Mouse (Mus musculus) hindbrain, postnatal 0 days (tissue): ENCODE measurements around the gene Sulf2. TPM values are rescaled to one million over a fixed set of nuclear protein-coding genes. Genes with fewer than 3 reads are reported as not detected.

Experiments
- ATAC-seq: fragments of 200-750 bp; cut with Nextera tagmentation; 2 replicates; pipeline ENCODE4 v1.8.0; 2017; ENCODE audit warnings: mild to moderate bottlenecking, moderate TSS enrichment, moderate library complexity
- DNase-seq: peaks from one replicate; pipeline ENCODE4 v3.0.0-alpha.2; 2015; ENCODE audit warnings: low spot score
- H3K27ac ChIP-seq: fragments of 300-500 bp; sonication (generic); 2 replicates; pipeline ENCODE4 v1.5.1; 2014; ENCODE audit warnings: mild to moderate bottlenecking
- H3K27me3 ChIP-seq: fragments of 300-500 bp; sonication (generic); 2 replicates; pipeline ENCODE4 v1.6.1; 2014; ENCODE audit warnings: low read length, mixed read lengths; ENCODE audit not compliant: insufficient read depth
- H3K36me3 ChIP-seq: fragments of 300-500 bp; sonication (generic); 2 replicates; pipeline ENCODE4 v1.6.1; 2014; ENCODE audit warnings: low read length, mixed read lengths; ENCODE audit not compliant: insufficient read depth
- H3K4me1 ChIP-seq: fragments of 300-500 bp; sonication (generic); 2 replicates; pipeline ENCODE4 v1.6.1; 2014; ENCODE audit warnings: antibody characterized with exemption, low read length, mixed read lengths; ENCODE audit not compliant: insufficient read depth
- H3K4me2 ChIP-seq: fragments of 300-500 bp; sonication (generic); 2 replicates; pipeline ENCODE4 v1.6.1; 2014; ENCODE audit warnings: low read depth, mild to moderate bottlenecking, low read length, moderate library complexity, mixed read lengths
- H3K4me3 ChIP-seq: fragments of 300-500 bp; sonication (generic); 2 replicates; pipeline ENCODE4 v1.5.1; 2014; ENCODE audit warnings: low read length
- H3K9ac ChIP-seq: fragments of 300-500 bp; sonication (generic); replicated peaks from 2 replicates; pipeline ENCODE4 v1.6.1; 2014; ENCODE audit warnings: mild to moderate bottlenecking, low read length, moderate library complexity, mixed read lengths
- H3K9me3 ChIP-seq: fragments of 300-500 bp; sonication (generic); 2 replicates; pipeline ENCODE4 v1.6.1; 2016; ENCODE audit warnings: low read length, mixed read lengths
- CTCF ChIP-seq: IDR thresholded peaks from 2 replicates; pipeline ENCODE4 v1.5.1; 2016; ENCODE audit warnings: antibody characterized with exemption, control low read depth, low read depth
- WGBS: fragments of 180-500 bp; shearing (Covaris S2); extraction: QIAGEN DNeasy Blood & Tissue Kit; methylation state at CpG from one replicate; pipeline ENCODE4 v1.1.7; 2014; 5-methylcytosine and 5-hydroxymethylcytosine counted together
- polyA plus RNA-seq: library from polyadenylated mRNA; unstranded; fragments of >200 nt; fragmentation: Nextera tagmentation; extraction: Ambion mirVana; gene quantifications from 2 replicates; pipeline ENCODE4 v1.2.1, GENCODE M21; 2015
- total RNA-seq: library from RNA; depleted of rRNA; stranded (reverse); fragments of >200 nt; gene quantifications from 2 replicates; pipeline ENCODE4 v1.2.3, GENCODE M21; 2014

Gene Sulf2
- total and polyA plus RNA-seq, 2 experiments from 2014 or later, result 81.6 to 111 TPM

DNA sequence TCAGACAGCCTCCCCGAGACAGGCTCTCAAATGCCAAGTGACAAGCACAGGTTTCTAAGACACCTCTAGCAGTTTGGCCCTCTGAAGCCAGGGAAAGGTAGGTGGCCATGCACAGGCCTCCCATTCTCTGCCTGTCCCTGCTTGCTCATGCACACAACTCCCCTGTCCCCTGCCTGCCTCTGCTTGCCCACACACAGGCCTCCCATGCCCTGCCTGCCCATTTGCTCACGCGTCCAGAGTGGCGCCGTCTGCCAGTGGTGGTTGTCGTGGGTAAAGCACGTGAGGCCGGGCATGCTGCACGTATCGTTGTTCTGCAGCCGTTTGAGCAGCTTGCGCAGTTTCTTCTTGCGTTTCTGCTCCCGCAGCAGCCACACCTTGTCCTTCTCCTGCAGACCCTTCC, 76.2 kb downstream of the Sulf2 start:
- Histone ChIP-seq H3K27ac (no peak overlapping the region), H3K4me1 (no peaks in the 10 kb centered on the region), H3K4me2 (no peak overlapping the region), H3K9me3 (no peaks in the 10 kb centered on the region), H3K27me3 (no peaks in the 10 kb centered on the region), H3K4me3 (no peak overlapping the region), H3K36me3 (0 out of 2 replicates have a peak, but pooled peaks cover 7% of the 10 kb centered on the region), H3K9ac (no peak overlapping the region)
- TF ChIP-seq CTCF, result peak; percentile 29; the same call in 1 of the 2 replicates
- WGBS, result 88% methylated on average over 14 of the region's 14 CpGs
- DNase-seq, result no peak
- no peak for ATAC-seq

DNA sequence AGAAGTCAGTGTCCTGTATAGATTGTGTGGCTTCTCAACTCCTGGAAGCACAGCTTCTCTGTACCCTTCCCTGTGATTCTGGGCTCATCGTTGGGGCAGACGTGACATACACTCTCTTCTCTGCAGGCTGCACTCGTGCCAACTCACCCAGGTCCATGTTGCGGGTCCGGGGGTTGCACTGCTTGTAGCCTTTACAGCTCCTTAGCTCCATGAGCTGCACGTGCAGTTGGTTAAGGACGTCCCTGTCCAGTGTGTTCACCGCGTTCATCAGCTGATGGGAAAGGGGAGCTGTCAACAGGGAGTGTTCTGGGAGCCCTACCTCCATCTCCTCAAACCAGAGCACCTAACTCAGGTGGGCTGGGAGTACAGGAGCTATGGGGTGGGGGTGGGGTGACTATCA, 78.1 kb downstream of the Sulf2 start:
- no peaks in the 10 kb centered on the region for H3K4me1 ChIP-seq
- H3K9ac ChIP-seq, result no peak overlapping the region
- no peaks in the 10 kb centered on the region for H3K27me3 ChIP-seq
- H3K27ac ChIP-seq, result no peak overlapping the region
- H3K4me3 ChIP-seq, result no peak overlapping the region
- peaks cover 18% of the 10 kb centered on the region; the same call in 1 of the 2 replicates for H3K36me3 ChIP-seq
- TF ChIP-seq CTCF, result no peak
- ATAC-seq (no peak), DNase-seq (no peak)
- no peak overlapping the region for H3K4me2 ChIP-seq
- 88% methylated on average over 9 of the region's 9 CpGs for whole genome bisulfite sequencing
- no peaks in the 10 kb centered on the region for H3K9me3 ChIP-seq

DNA sequence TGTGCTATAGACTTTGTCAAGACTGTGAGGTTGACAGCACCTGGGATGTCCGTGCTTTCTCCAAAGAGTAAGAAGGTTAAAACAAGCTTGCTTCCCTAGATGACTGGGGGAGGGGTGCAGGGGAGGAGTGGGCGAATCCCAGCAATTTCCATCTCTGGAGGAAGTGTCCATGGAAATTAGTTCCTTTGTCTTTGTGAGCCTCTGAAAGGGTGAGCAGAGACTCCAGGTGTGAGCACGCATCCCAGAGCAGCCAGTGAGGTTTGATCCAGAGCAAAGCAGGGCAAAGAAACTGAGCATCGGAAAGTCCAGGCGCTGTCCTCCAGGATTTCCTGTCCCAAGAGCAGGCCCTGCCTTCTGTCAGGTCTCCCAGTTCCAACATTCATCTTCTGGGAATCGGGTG, 81.1 kb downstream of the Sulf2 start:
- 54% methylated on average over 6 of the region's 6 CpGs for WGBS
- no peaks in the 10 kb centered on the region for H3K4me1 ChIP-seq
- no peak overlapping the region for H3K4me3 ChIP-seq
- no peaks in the 10 kb centered on the region for H3K9me3 ChIP-seq
- no peak overlapping the region for H3K27ac ChIP-seq
- H3K9ac ChIP-seq, result no peak overlapping the region
- H3K36me3 ChIP-seq, result peaks cover 33% of the 10 kb centered on the region
- no peak for TF ChIP-seq CTCF
- ATAC-seq (no peak), DNase-seq (no peak)
- no peak overlapping the region for H3K4me2 ChIP-seq
- H3K27me3 ChIP-seq, result no peaks in the 10 kb centered on the region

DNA sequence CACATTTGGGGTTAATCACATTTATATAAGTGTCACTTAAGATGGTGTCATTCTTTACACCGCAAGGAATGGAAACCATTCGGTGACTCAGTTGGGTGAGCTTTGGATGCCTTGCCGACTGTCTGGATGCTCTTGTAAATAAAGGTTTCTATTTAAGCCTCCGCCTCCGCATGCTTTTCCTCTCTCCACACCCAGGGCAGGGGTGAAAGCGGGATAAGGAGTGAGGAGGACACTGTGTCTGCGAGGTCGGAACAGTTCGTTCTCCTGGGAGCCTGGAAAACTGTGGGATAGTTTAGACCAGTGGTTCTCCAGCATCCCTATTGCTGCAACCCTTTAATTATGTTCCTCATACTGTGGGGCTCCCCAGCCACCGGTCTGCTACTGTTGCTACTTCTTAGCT, 82.4 kb downstream of the Sulf2 start:
- no peak for DNase-seq
- Histone ChIP-seq H3K4me2 (no peak overlapping the region), H3K4me3 (no peak overlapping the region), H3K4me1 (no peaks in the 10 kb centered on the region), H3K36me3 (peaks cover 37% of the 10 kb centered on the region), H3K27me3 (no peaks in the 10 kb centered on the region), H3K27ac (no peak overlapping the region), H3K9me3 (no peaks in the 10 kb centered on the region), H3K9ac (no peak overlapping the region)
- ATAC-seq, result no peak
- WGBS, result 77% methylated on average over 10 of the region's 10 CpGs
- TF ChIP-seq CTCF, result no peak

DNA sequence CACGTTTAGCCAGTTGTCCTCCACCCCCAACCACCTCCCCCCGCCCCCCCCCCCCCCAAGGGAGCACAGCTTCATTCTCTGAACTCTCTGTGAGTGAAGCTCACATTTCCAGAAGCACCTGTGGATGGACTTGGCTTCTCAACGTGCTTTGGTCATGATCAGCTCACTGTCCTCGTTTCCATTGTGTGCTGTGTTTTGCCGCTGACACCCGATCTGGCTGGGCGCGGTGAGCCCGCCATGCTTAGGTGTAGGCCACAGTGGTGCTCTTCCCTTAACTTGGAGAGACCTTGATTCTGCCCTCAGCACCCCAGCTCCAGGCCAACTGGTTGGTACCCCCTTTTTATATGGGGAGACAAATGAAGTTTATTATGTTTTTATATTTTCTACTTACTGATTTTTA, 83.6 kb downstream of the Sulf2 start:
- H3K9ac ChIP-seq, result no peak overlapping the region
- no peak for TF ChIP-seq CTCF
- no peak overlapping the region for H3K4me2 ChIP-seq
- no peaks in the 10 kb centered on the region for H3K4me1 ChIP-seq
- no peak overlapping the region for H3K4me3 ChIP-seq
- H3K27me3 ChIP-seq, result no peaks in the 10 kb centered on the region
- H3K9me3 ChIP-seq, result no peaks in the 10 kb centered on the region
- DNase-seq (no peak), ATAC-seq (no peak)
- 82% methylated on average over 9 of the region's 9 CpGs for WGBS
- no peak overlapping the region for H3K27ac ChIP-seq
- peaks cover 41% of the 10 kb centered on the region for H3K36me3 ChIP-seq

DNA sequence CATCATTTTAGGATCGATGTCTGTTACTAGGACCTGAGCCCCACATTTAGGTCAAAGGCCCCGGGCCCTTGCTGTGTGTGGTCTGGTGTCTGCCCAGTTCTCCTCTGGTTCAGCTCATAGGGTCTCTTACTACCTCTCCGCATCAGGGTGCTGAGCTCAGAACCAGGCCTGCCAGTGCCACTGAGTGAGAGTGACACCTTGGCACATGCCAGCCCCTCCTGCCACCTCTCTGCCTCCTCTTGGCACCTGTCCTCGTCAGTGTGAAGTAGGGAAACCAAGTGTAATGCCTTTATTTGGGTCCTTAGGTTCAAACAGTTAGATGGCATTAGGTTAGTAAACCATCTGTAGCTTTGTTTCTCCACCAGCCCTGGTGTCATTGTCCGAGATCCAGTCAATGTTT, 84.0 kb downstream of the Sulf2 start:
- peaks cover 45% of the 10 kb centered on the region for H3K36me3 ChIP-seq
- TF ChIP-seq CTCF, result no peak

DNA sequence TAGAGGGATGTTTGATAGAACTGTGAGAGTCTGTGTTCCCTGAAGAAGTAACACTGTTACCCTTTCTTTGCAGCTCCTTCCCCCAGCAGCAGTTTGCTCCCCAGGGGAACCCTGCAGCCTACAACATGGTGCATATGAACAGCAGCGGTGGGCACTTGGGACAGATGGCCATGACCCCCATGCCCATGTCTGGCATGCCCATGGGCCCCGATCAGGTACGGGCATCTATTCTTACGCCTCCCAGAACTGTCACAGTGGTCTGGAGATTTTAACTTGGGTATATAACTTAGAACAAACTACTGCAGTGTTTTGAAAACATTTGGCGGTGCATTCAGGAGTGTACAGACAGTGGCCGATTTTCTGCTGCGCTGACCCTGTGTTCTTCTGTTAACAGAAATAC, 85.7 kb downstream of the Sulf2 start:
- no peak for ATAC-seq
- WGBS, result 92% methylated on average over 7 of the region's 7 CpGs
- H3K36me3 ChIP-seq, result peaks cover 51% of the 10 kb centered on the region

More for the DNA sequence above, 84.0 kb downstream of the Sulf2 start:
- no peak overlapping the region for H3K4me3 ChIP-seq
- H3K9me3 ChIP-seq, result no peaks in the 10 kb centered on the region
- H3K4me2 ChIP-seq, result no peak overlapping the region
- DNase-seq (no peak), ATAC-seq (no peak)
- no peaks in the 10 kb centered on the region for H3K4me1 ChIP-seq
- no peak overlapping the region for H3K27ac ChIP-seq
- H3K9ac ChIP-seq, result no peak overlapping the region
- WGBS, result 88% methylated on average over 5 of the region's 5 CpGs
- no peaks in the 10 kb centered on the region for H3K27me3 ChIP-seq

More for the DNA sequence above, 85.7 kb downstream of the Sulf2 start:
- Histone ChIP-seq H3K9ac (no peak overlapping the region), H3K4me2 (no peak overlapping the region), H3K9me3 (no peaks in the 10 kb centered on the region), H3K27ac (no peak overlapping the region), H3K4me1 (no peaks in the 10 kb centered on the region), H3K4me3 (no peak overlapping the region), H3K27me3 (no peaks in the 10 kb centered on the region)
- DNase-seq, result no peak
- no peak for TF ChIP-seq CTCF
